Mouse (Mus musculus): ENCODE measurements around the gene Cryab.

DNA sequence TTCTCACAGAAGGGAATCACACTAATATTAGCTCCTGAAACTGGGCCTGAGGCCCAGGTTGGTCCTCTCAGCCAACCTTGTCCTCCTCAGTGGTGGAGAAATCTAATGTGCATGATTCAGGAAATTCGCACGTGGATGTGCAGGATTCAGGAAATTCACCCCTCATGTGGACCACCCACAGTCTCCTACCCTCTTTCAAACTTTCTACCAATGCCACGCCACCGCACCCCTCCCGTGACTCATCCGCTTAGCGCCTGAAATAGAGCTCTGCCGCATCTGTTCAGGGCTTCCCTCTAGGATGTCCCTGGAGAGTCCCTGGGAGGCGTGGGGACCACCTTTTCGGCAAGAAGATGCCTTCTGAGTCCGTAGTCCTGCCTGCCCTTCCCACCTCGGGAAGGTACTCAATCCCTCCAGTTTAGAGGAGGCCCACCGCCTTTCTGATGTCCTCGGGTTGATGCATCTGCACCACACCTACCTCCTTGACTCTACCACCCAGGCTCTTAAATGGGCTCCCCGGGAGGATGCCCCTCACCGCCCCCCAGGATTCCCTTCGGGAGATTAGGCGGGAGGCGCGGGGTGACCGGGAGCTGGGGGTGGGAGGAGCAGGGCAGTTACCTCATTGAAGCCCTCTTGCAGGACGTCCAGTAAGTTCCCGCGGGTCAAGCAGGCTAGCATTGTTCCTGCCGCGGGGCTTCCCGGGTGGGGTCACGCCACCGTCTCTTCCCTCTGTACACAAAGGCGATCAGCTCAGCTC lies 23.8 kb upstream of the Cryab start:
- no peak for TF ChIP-seq TAL1 (conservative IDR thresholded peaks at IDR 0.05; ENCODE audit: low read depth, low read length)
- TF ChIP-seq POLR2AphosphoS5 (IDR thresholded peaks at IDR 0.05; ENCODE audit: insufficient replicate concordance, low read depth, low read length), result no peak
- TF ChIP-seq CTCF (IDR thresholded peaks at IDR 0.05; ENCODE audit: low read depth, low read length), result no peak
- TF ChIP-seq GATA1 (IDR thresholded peaks at IDR 0.05; ENCODE audit: borderline replicate concordance, low read length), result no peak
- TF ChIP-seq GATA2 (IDR thresholded peaks at IDR 0.05; ENCODE audit: borderline replicate concordance, low read depth, low read length), result no peak
